Mouse (Mus musculus) adipocyte (in vitro differentiated cells): ENCODE measurements around the gene Rras2.

Experiments
- DNase-seq: peaks from one replicate; pipeline ENCODE4 v3.0.0-alpha.2; 2016; ENCODE audit warnings: low spot score

Rras2 gene

DNA sequence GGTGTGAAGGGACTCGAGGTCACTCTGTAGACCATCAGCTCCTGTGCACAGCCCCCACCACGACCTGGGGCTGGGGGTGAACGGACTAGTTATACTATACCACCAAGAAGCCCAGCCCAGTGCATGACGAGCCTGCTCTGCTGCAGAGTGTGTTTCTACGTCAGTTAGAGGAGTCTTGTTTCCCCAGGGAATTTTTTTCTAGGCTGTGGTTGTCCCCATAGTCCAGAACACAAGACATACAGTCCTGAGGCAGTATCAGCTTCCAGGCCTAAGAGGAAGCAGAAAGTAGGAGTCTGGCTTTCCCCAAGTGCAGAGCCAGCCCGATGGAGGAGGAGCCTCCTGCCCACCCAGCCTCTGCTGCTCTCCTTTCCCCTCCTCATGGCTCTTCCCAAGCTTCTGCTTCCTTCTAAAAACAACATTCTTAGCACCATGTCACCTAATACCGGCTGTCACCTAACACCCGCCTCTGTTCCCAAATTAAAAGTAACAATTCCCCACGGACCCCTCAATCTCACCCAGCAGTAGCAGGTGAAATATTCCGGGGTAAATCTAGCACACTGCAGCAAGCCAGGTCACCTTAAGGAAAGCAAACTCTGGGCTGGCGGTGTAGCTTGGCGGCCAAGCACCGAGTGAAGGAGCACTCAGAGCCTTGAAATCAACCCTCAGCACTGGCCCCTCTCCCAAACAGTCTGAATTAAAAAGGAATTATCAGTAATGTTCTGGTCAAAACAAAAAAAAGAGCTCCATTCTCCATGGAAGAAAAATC, 45.5 kb downstream of the Rras2 start:
- no peak for DNase-seq

GRCm38 (mm10) chr7:114071395-114071794, 46.2 kb downstream of the Rras2 start:
- DNase-seq, result no peak

DNA sequence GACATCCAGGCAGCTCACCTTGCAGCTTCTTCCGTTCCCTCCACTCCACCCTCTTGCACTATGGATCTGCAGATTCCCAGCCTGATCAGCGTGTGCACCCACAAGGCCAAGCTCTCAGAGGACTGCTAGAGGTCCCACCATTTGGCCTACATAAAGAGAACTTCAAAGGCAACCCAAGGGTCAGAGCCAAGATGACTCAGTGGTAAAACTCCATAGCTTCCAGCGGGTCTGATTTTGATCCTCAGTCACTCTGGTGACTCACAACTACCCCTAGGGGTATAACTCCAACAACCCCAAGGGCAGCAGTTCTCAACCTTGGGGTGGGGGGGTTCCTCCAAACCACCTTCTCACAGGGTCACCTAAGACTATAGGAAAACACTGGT, 47.1 kb downstream of the Rras2 start:
- no peak for DNase-seq

DNA sequence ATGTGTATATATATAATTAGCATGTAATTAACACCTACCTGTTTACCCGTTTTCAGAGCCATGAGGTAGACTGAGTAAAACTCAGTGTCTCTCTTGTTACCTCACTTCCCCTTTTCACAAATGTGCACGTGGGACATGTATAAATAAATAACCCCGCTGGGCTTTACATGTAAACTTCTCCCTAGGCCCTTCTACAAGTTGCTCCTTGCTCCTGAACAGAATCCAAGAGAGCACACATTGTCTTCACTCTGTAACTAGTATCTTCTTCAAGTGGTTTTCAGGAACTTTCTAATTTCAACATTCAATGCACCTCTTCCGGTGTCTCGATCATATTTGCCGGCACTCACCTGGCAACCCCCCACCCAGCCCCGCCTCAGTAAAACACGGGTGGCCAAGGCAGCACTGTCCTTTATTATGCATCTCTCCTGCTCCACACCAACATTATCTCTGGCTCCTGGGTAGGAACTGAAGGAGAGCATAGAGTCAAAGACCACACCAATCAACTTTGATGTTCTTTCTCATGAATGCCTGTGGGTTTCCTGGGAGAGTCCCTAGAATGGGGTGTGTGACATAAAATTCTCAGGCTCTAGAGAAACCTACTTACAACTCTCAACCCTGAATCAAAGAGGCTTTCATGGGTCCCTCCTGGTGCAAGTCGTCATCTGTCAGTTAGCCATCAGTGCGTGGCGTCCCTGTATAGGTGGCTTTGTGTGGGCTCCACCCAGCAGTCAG, 47.7 kb downstream of the Rras2 start:
- DNase-seq, result no peak

- no peak for DNase-seq
Measured at GRCm38 (mm10) chr7:114068956-114069533, 48.5 kb downstream of the Rras2 start.

- DNase-seq, result peak; percentile 83
Measured at GRCm38 (mm10) chr7:114066529-114067178, 50.9 kb downstream of the Rras2 start.

DNA sequence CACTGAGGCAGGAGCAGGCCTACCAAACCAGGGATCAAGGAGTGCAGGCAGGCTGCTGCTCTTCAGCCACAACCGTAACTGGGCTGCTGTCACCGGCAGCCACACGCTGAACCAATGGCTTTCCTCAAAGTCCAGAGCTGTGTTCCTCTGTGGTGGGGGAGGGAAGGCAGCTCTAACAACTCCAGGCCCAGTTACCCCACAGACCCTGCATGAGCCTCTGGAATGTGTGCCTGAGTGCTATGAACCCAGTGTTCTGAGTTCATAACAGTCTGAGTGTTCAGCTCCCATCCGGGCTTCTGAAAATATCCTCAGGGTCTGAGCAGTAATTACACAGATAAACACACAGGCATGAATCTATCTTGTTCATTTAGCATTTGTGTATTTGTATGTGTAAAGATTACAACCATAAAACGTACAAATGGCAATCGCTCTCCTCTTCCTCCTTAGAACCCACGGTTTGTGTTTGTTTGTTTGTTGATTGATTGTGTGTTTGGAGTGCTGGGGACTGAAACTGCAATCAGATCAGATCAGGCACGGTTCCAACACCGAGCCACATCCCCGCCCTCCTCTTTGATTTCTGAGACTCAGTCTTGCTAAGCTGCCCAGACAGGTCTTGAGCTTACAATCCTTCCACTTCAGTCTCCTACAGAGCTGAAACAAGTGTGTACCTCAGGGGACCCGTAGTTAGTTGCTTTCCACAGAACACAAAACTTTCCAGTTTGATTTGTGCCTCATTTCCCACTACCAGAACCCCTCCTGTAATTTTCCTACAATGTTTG, 52.0 kb downstream of the Rras2 start:
- DNase-seq, result no peak

DNA sequence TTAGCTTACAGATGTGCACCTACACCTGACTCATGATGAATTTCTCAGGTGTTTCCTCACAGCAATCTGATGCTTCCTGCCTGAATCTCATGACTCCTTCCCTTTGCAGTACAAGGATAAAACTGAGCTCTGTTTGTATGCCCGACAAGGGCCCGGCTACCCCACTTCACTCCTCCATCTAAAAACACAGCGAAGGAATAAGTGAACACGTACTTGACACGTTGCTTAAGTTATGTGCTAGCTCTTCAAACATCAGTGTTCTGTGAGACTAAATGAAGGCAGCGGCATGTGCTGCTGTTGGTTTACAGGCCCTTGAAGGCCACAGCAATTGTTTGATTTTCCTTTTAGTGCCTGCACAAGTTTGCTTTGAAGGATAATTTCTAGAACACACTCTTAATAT, 53.6 kb downstream of the Rras2 start:
- DNase-seq, result no peak

- no peak for DNase-seq
Measured at GRCm38 (mm10) chr7:114063534-114063933, 54.0 kb downstream of the Rras2 start.

DNA sequence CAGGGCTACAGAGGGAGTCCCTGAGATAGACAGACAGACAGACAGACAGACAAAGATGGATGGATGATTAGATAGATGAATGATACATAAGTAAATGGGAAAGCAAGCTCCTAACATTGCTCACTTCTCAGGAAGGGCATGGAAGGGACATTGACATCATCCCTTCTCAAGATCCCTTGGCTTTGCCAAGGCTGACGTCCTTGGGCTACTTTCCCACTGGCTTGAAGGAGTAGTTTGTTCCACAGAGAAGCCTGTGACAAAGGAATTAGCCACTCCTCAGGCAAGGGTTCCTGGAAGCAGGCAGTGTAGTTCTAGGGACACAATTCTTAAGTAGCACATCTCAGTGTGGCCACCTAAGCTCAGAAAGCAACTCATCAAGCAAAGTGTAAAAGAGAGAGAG, 55.1 kb downstream of the Rras2 start:
- DNase-seq, result no peak

DNA sequence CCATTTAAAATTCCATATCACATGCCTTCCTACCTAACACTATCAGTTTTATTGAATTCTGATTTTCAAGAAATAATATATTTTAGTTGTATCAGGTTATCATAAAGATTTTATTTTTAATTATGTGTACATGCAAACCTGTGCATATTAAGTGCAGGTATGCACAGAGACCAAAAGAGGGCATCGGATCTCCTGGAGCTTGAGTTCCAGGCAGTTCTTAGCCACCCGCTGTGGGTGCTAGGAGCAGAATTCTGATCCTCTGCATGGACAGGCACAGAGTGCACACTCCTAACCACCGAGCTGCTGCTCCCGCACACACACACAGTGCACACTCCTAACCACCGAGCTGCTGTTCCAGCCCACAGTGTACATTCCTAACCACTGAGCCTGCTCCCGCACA, 57.1 kb downstream of the Rras2 start:
- DNase-seq, result no peak

GRCm38 (mm10) chr7:114058927-114059441, 58.6 kb downstream of the Rras2 start:
- no peak for DNase-seq

- DNase-seq, result no peak
Measured at GRCm38 (mm10) chr7:114058166-114058565, 59.4 kb downstream of the Rras2 start.

DNA sequence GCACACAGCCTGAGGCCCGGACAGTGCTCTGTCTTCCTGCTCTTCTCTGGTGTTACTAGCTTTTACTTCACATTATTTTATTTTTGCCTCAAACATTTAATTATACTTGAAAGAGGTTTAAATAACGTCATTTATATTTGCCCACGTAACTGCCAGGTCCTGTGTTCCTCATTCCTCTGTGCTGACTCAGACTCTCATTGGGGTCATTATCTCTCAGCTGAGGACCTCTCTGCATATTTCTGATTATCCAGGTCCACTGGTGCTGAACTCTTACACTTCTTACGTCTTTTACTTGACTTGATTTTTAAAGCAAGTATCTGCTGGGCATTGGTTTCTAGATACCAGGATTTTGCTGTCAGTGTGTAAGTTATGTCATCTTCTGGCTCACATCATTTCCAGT, 63.9 kb downstream of the Rras2 start:
- no peak for DNase-seq

- DNase-seq, result no peak
Measured at GRCm38 (mm10) chr7:114045814-114046213, 71.8 kb downstream of the Rras2 start.

DNA sequence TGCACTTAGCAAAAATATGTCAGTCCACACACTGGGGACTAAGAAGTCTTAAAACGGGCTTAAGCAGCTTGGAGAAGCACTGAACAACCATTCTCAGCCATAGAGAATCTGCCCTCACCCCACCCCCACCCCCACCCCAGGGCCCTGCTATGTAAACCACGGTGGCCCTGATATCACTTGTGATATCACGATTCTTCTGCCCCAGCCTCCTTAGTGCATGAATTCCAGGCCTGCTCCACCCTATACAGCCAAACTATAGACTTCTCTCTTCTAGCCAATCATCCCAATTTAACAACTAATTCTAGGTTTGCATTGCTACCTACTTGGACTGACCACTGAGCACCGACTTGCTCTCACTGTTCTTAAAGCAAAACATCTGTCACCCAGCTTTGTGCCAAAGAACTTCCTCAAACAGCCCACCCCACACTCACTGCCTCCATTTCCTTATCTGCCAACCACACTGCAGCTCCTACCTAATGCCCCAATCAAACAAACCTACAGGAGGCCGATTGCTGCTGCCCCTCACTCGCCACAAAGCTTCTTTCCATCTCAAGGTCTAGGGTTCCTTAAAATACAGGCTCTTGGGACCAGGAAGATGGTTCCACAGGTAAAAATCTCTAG, 73.5 kb downstream of the Rras2 start:
- no peak for DNase-seq

- no peak for DNase-seq
Measured at GRCm38 (mm10) chr7:114042973-114043928, 74.3 kb downstream of the Rras2 start.

DNA sequence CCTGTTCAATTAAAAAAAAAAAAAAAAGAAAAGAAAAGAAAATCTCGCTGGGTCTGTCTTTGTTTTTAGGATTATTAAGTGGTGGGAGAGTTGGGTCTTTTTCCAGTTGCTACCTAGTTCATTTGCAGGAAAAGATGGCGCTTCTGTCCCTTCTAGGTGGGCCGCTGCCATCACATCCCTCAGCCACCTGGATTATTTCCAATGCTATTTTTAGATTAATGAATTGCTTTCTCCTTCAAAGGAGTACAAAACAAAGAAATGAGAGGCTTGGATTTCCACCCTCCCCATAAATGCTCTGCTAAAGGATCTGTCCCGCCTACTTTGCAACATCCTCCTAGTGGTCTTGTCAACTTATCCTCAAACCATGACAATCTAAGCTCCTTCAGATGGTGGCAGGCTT, 76.2 kb downstream of the Rras2 start:
- no peak for DNase-seq

- no peak for DNase-seq
Measured at GRCm38 (mm10) chr7:114037237-114037636, 80.3 kb downstream of the Rras2 start.

- peak; percentile 91 for DNase-seq
Measured at GRCm38 (mm10) chr7:114029596-114029995, 88.0 kb downstream of the Rras2 start.
